Mouse (Mus musculus) embryonic fibroblast, embryonic 13.5 days (primary cell): ENCODE data around the gene Sirt3.

Source experiments
- CTCF ChIP-seq: IDR thresholded peaks from 2 replicates; pipeline ENCODE4 v1.5.1; 2011; ENCODE audit warnings: mild to moderate bottlenecking, control low read depth, low read length, moderate library complexity, borderline replicate concordance; ENCODE audit not compliant: insufficient read depth
- POLR2A ChIP-seq: IDR thresholded peaks from 2 replicates; pipeline ENCODE4 v1.6.1; 2011; ENCODE audit warnings: low read depth, mild to moderate bottlenecking, control low read depth, low read length, moderate library complexity

DNA sequence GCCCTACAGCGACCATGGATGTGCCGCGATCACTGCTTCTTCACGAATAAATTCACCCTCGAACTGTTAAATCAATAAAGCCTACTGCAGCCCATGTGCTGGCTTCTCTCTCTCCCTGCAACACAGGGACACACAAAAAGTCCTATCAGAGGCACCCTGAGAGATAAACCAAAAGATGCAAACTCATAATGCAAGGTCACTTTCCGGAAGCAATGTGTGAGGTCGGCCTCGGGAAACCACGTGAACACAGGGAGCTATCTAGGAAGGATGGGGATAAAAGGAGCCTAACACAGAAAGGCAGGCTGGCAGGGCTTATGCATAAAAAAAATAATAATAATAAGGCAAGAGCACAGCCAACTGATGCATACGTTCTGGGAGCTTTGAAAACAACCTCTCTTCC, 35.4 kb downstream of the Sirt3 start:
- TF ChIP-seq CTCF: no peak
- no peak for TF ChIP-seq POLR2A
